Mouse (Mus musculus) left cerebral cortex, adult 11 months (tissue): ENCODE measurements around the gene Actn2.

ENCODE experiments used
- DNase-seq: peaks from one replicate; pipeline ENCODE4 v3.0.0; 2022; ENCODE audit warnings: low spot score

Actn2 gene

DNA sequence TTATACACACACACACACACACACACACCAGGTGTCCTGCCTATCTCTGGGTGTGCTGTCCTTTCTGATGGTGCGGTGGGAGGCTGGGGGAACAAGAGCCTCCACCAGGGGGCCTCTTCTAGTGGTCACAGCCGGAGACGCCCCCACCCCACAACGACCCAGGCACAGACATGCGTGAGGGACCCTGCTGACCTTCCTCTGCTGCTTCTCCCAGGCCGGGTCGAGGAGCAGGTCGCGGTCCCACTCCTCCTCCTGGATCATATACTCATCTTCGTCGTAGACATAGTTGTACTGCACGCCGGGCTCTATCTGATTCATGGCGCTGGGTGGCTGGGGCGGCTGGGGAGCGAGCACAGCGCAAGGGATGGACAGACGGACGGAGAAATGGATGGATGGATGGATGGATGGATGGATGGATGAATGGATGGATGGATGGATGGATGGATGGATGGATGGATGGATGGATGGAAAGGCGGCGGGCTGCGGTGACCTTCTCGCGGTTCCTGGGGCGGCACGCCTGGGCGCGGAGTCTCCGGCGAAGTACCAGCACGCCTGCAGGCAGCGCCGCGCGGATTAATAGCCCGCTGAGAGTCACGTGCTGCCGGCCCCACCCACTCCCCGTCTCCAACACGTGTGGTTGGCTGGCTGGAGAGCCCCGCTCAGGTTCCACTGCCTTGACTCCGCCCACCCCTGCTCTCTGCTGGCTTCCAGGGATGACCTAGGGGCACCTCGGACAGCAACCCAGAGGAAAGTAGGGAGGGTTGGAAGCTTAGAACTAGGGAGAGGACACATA, at the start of gene Actn2:
Actn2 (minus strand) TSS at position 578 of the 793 bp plus-strand sequence.
- peak; percentile 65 for DNase-seq

GRCm38 (mm10) chr13:12386286-12386685, 45.7 kb upstream of the Actn2 start:
- no peak for DNase-seq

DNA sequence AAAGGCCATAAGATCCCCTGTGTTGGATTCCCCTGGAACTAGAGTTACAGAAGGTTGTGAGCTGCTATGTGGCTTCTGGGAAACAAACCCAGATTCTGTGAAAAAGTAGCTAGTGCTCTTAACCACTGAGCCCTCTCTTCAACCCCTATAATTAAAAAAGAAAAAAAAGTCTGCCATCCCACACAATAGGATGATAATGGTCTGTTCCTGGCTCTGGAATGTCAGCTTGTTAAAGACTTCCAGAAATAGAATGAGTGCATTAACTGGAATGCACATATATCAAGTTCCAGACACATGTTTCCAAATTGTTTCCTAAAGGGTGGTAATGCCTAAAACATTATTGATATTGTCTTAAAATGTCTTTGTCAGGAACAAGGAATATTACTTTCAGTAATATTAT, 44.2 kb upstream of the Actn2 start:
- no peak for DNase-seq

DNA sequence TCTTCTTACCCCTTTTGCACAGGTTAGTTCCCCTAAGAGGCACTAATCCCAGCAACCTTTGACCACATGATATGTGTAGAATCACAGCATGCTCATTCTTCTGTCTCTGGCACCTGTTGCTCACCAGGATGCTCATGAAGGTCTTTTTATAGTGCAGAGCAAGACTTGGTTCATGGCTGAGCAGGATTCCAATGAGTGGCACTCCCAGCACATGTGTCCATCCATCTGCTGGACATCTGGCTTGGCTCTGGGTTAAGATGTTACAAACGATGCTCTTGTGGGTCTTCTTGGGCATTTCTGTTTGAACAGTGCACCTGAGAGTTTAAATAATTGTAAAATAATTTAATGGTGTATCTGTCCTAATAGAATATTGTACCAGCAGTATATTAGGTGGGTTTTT, 36.2 kb upstream of the Actn2 start:
- no peak for DNase-seq

GRCm38 (mm10) chr13:12372755-12373154, 32.2 kb upstream of the Actn2 start:
- DNase-seq, result no peak

DNA sequence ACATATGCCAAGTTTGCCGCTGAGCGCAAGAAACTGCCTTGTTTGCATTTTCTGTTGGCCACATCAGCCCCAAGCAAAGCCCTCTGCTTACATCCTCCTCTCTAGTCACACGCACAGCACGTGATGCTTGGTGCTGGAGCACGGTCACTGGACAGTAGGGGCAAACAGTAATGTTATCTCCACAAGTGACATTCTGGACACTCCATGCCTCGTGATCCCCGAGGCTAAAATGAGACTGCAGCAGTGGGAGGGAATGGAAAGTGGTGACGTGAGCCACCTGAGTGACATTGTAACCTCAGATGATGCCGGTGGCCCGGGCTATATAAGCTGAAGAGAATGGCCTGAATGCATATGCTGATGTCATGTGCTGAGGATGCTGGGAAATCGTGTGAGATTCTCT, 29.4 kb upstream of the Actn2 start:
- no peak for DNase-seq

- DNase-seq, result no peak
Measured at GRCm38 (mm10) chr13:12369041-12369621, 28.6 kb upstream of the Actn2 start.

DNA sequence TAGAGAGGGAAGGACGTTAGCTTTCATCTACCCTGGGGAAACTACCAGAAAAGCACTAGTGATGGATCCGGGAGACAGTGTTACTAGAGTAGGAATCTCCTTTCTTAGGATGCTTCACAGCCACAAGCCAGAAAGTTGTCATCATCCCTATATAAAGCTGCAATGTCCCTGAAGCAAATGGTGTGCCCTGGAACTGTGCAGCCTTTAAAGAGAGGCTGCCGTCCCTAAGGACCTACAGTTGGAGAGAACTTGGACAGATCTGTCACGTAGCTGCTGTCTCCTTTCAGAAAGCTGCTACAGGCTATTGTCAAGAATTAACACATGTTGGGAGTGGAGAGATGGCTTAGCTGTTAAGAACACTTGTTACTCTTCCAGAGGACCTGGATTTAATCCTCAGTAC, 20.9 kb upstream of the Actn2 start:
- DNase-seq, result no peak

DNA sequence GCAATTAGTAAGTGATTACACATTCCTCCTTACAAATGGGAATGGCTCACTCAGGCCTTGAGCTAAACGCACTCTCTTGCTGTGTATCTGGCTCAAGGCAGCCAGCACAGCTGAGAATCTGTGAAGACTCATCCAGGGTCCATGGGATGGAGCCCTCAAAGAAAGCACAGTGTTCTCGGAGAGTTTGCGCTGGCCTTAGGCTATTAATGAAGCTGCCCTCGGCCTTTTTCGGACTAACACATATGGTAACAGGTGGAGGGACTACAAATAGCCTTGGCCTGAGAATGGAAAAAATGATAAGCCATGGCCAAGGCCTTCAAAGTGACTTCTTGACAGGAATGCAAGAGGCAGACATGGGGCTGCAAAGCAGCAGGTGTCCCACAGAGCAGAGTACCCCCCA, 17.0 kb upstream of the Actn2 start:
- no peak for DNase-seq

DNA sequence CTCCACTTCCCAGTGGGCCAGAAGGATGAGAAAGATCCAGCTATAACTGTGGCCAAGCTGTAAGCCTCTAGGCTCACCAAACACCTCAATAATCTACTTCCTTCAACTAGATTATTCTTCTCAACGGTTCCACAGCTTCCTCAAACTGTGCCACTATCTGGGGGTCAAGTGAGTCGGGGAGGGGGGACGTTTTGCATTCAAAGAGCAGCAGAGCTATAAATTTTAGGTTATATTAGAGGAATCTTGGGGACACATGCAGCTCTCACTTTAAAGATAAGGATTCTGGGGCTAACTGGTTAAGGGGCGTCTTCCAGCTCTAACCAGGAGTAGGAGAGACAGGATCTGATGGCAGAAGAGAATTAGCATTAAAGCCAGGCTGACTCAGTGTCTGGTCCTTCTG, 15.6 kb upstream of the Actn2 start:
- DNase-seq, result no peak

GRCm38 (mm10) chr13:12349197-12349824, 8.8 kb upstream of the Actn2 start:
- DNase-seq, result no peak

DNA sequence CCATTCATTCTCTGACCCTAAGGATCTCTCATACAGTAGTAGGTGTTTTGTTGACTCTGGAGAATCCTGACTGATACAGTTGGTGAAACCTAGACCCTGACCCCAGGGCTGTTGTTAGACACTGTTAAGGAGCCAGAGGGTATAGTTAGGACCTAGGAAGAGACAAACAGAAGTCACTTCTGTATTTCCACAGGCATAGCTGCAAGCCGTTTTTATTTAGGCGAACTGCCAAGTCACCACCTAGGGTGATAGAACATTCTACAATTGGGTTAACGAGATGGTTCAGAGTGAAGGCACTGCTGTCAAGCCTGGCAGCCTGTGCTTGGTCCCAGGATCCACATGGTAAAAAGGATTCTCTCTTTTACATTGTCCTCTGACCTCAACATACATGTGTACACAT, 6.3 kb upstream of the Actn2 start:
- DNase-seq, result no peak

DNA sequence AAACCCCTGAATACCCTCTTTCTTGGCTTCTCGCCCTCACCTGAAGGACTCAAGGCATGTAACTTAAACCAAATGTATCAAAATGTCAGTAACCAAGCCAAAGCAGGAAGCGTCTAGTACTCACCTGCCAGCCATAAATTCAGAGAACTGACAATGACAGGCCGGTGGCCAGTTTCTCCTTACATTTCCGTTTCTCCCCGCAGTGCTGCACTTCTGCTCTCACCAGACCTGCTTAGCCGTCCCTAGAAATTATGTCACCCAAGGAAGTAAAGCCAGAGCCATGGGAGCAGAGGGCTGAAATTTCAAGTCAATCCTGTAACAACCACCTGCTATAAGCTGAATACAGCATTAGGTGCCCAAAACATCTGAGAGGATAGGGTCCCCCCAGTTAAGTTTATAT, 887 bp upstream of the Actn2 start:
- no peak for DNase-seq

- no peak for DNase-seq
Measured at GRCm38 (mm10) chr13:12339446-12339845, 1.1 kb downstream of the Actn2 start.

GRCm38 (mm10) chr13:12337752-12338151, 2.8 kb downstream of the Actn2 start:
- DNase-seq, result no peak

DNA sequence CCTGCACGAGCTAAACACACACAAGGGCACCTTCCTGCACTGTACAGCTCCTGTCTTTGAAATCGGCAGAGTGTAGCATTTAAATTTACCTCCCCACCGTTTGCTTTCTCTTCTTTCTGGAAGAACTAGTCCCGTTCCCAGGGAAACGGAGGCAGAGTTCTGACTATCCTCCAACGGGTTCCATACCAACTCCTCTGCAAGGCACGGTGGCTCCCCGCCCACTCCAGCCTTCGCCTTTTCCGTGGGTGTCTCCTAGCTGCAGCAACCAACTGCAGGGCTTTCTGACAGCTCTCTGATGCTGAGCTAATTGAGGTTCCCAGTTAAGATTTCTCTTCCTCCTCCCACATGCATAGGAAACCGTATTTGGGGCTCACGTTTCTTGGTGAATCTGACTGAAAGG, 6.5 kb downstream of the Actn2 start:
- DNase-seq, result peak; percentile 80

DNA sequence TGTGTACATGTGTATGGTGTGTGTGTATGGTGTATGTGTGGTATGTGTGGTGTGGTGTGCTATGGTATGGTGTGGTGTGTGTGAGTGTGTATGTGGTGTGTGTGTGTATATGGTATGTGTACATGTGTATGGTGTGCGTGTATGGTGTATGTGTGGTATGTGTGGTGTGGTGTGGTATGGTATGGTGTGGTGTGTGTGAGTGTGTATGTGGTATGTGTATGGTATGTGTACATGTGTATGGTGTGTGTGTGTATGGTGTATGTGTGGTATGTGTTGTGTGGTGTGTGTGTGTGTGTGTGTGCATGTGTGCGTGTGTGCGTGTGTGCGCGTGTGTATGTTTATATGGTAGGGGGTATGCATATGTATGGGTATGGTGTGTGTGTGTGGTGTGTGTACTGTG, 9.0 kb downstream of the Actn2 start:
- no peak for DNase-seq

GRCm38 (mm10) chr13:12328392-12328791, 12.2 kb downstream of the Actn2 start:
- DNase-seq, result no peak

DNA sequence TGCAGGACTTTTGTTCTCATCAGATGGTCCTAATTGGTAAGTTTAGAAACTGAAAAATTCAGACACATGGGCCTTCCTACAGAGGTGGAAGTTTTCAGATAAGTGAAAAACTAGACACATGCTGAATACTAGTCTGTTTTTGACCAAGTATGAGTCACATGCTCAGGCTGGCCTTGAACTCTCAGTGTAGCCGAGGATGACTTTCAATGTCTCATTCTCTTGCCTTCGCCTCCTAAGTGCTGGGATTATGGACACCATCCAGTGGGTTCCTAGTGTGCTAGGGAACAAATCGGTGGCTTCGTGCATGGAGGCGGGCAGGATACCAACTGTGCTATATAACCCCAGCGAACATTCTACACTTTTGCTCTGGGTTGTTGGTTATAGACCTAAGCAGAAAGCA, 13.0 kb downstream of the Actn2 start:
- DNase-seq, result no peak

DNA sequence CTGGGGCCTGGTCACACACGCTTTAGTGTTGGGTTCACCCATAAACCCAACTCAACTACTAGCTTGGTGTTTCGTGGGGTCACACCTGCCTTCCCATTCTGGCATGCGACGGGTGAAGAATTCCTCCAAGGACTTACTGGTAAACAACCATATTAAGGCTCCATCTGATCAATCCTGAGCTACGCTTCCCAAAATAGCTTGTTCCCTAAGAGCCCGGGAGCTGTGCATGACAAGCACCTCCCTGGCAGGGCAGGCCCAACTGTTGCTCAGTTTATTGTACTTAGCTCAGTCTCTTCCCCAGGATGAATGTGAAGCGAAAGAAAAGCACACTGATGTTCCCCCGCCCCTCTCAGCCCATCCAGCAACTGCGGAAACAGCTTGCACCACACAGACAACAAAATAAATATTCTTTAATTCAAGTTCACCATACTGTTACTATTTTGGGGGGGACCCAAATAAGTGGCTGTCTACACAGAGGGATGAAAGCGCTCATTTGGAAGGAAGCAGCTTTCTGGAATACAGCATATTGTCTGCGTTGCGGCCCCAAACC, 17.4 kb downstream of the Actn2 start:
- no peak for DNase-seq

DNA sequence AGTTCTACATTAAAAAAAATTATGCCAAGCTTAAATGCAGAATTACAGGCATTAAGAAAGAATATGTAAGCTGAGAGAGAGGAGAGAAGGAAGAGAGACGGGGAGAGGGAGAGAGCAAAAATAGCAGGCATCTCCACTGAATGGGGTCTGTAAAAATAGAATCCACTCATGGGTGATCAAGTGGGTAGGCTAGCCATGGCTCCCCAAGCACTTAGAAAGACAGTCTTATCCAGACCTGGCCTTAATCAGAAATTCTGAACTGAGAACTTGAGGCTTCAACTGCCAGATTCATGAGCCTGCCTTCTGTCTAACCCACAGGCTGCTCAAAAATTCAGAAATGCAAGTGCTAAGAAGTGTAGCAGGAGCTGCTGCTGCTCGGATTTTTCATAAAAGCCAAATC, 20.4 kb downstream of the Actn2 start:
- no peak for DNase-seq

- DNase-seq, result no peak
Measured at GRCm38 (mm10) chr13:12318017-12318416, 22.5 kb downstream of the Actn2 start.

DNA sequence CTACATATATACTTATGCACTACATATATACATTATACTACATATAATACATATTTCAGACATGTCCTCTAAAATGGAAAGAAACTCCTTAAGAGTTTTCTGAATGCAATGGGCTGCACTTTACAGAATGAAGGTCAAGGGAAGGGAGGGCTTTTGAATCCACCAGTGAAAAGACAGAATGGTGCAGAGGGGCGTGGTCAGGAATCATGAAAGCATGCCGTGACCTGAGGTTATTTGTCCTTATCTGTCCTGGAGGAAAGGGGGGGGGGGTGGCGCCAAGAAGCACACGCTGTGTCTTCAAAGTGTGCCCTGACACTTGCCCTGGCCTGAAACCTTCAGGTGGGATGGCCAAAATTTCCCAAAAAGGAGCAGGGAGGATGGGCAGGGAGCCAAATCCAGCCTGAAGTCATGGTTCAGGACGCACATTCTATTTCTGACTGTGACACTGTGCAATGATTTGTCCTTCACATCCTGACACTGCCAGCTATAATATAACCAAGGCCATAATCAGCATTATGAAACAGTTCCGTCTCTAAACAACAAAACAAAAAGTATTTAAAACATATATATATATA, 23.3 kb downstream of the Actn2 start:
- DNase-seq, result no peak
